Comparison of ENCODE assay signal across 13 mouse cellular contexts in the genomic region with DNA sequence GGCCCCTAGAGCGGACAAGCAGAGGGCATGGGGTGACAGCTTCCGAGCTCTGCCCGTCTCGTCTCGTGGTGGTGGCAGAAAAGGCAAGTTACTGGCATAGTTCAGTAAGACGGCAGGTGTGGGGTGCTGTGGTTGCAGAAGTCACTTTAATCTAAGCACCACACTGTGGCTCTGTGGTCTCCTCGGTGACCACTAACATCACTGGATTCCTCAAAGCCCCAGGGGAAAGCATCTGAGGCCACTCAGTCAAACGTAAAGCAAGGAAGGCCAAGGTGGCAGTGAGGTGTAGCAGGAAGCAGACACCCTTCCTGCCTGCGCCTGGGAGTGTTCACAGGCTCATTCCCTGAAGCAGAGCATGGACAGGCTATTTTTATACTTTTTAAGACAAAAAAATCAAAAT. TPM values are rescaled to one million over a fixed set of nuclear protein-coding genes. Genes with fewer than 3 reads are reported as not detected.
DNase-seq lines count a peak whose midpoint lies in the region; ATAC-seq lines count a peak whose summit lies in the region.
"Had no signal": no experiment of that assay in that cellular context is flagged by ENCODE, and none has a peak within 500 bp of the region (broad histone marks: within the 10 kb centered on the region; RNA-seq: fewer than 3 reads in every experiment).

No protein-coding gene starts in this region.

- H3K27ac ChIP-seq in midbrain, embryonic 16.5 days (ENCODE audit: low read length) = no peak overlapping the region
- H3K27ac ChIP-seq: forebrain, embryonic 10.5 days; hindbrain, embryonic 14.5 days had no signal

- peak; percentile 43 for DNase-seq in lung, postnatal 25 days (ENCODE audit: low spot score)
- DNase-seq in lung, adult 18-20 months = no peak
- peak; percentile 86 for DNase-seq in T-cell, adult 2 months (ENCODE audit: low spot score)
- DNase-seq in kidney, postnatal 4 days = peak; percentile 38 to 63
- peak; percentile 35 to 37 for DNase-seq in thymus, postnatal 10 days (ENCODE audit: low spot score in 2 of 2)
- no peak for DNase-seq in frontal cortex, postnatal 14 days (ENCODE audit: low spot score in 2 of 2)
- DNase-seq in gastrocnemius, adult 18-20 months (ENCODE audit: low spot score) = no peak
- DNase-seq: embryo, embryonic 11 days; right cerebral cortex, postnatal 4 days had no signal

- no peaks in the 10 kb centered on the region for H3K27me3 ChIP-seq in midbrain, embryonic 16.5 days (ENCODE audit: control insufficient read depth, insufficient read depth, low read depth, low read length)

- no peak overlapping the region for H3K9ac ChIP-seq in midbrain, embryonic 16.5 days (ENCODE audit: low read depth, low read length)
- H3K9ac ChIP-seq: hindbrain, embryonic 14.5 days had no signal

- peaks cover 5% of the 10 kb centered on the region for H3K4me1 ChIP-seq in midbrain, embryonic 16.5 days (ENCODE audit: control insufficient read depth, insufficient read depth, low read length)

- WGBS in midbrain, embryonic 16.5 days = 66% methylated on average over 9 of the region's 9 CpGs

- no peak overlapping the region for H3K4me3 ChIP-seq in midbrain, embryonic 16.5 days (ENCODE audit: low read depth, low read length)
- H3K4me3 ChIP-seq: forebrain, embryonic 10.5 days had no signal

- H3K36me3 ChIP-seq in midbrain, embryonic 16.5 days (ENCODE audit: control insufficient read depth, insufficient read depth, low read length) = no peaks in the 10 kb centered on the region
- H3K36me3 ChIP-seq: forebrain, embryonic 10.5 days had no signal

- no peak overlapping the region for H3K4me2 ChIP-seq in midbrain, embryonic 16.5 days (ENCODE audit: low read length)
- H3K4me2 ChIP-seq: hindbrain, embryonic 14.5 days had no signal

- no peak for ATAC-seq in midbrain, embryonic 16.5 days
- ATAC-seq: lung, postnatal 0 days had no signal

- H3K9me3 ChIP-seq in midbrain, embryonic 16.5 days (replicated peaks; ENCODE audit: control insufficient read depth, low read length, poor library complexity, severe bottlenecking) = no peaks in the 10 kb centered on the region; the same call in 1 of the 2 replicates

RNA-seq across cellular contexts. Expression of gene She, which starts 38.4 kb away (rescaled TPM):
- 1.3 and 1.4 TPM in 2 replicates for polyA plus RNA-seq in midbrain, embryonic 16.5 days (2015; fragmentation: Nextera tagmentation; extraction: Ambion mirVana)
- 1 to 10 TPM; 2.8 to 4.8 TPM for total RNA-seq in gastrocnemius, adult 18-20 months (2021)

RNA-seq across cellular contexts. Expression of gene Il6ra, which starts 43.4 kb away (rescaled TPM):
- 0.75 and 0.78 TPM in 2 replicates for polyA plus RNA-seq in midbrain, embryonic 16.5 days (2015; fragmentation: Nextera tagmentation; extraction: Ambion mirVana)
- 1 to 10 TPM; 3.1 to 7.2 TPM for total RNA-seq in gastrocnemius, adult 18-20 months (2021)

Comparison
In these comparisons a context has a peak if more than half of its experiments do, and no peak if none do; other contexts are left out.
1. DNase-seq: peak in lung, postnatal 25 days (single experiment), T-cell, adult 2 months (single experiment), kidney, postnatal 4 days (2 of 2) and thymus, postnatal 10 days (2 of 2); none in lung, adult 18-20 months (0 of 2), frontal cortex, postnatal 14 days (0 of 2) and gastrocnemius, adult 18-20 months (single experiment).